Mouse (Mus musculus): Measurements from ENCODE around the gene Rnf215.

DNA sequence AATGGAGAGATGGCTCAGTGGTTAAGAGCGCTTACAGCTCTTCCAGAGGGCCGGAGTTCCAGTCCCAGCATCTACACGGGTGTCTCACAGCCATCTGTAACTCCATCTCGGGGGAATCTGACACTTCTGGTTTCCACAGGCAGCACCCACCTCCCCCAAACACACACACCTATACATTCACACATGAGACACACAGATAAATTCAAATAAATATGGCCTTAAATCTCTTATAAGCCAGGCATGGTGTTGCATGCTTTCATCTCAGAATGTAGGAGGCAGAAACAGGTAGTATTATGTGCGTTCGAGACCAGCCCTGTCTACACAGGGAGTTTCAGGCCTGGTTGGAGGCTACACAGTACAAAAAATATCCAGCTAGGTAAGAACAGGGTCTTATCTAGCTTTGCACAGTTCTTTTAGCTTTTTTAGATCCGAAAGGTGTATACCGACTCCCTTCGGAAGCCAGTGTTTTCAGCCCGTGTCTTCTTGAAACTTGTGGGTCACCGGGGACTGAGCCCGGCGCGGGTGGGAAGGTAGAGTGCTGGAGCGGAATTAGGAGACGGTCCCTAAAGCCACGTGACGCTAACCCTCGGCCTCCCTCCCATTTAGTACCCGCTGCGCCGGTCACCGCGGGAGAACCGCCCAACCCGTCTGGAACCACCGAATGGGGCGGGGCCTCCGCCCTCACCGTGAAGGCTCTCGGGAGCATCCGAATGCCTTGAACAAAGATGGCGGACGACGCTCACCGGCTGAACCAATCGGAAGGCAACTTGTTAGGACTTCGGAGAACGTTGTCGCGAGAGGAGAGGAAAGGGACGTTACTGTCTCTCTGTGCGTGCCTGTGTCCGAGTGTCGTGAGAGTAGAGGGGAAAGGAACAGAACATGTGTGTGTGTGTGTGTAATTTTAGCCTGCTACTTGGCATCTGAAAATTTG, 38.7 kb upstream of the Rnf215 start:
- TF ChIP-seq CTCF (IDR thresholded peaks at IDR 0.05; ENCODE audit: extremely low read depth, insufficient read depth, low read length) (no peak), POLR2A (IDR thresholded peaks at IDR 0.05; ENCODE audit: extremely low read depth, insufficient read depth, low read length) (peak; percentile 99)
